Mouse (Mus musculus) liver, embryonic 14.5 days (tissue): Measurements from ENCODE around the gene Ttll11.

Experiments
- CTCF ChIP-seq: IDR thresholded peaks from 2 replicates; pipeline ENCODE4 v1.5.1; 2016; ENCODE audit warnings: antibody characterized with exemption, low read depth, control low read depth
- EP300 ChIP-seq: IDR thresholded peaks from 2 replicates; pipeline ENCODE4 v1.6.1; 2016; ENCODE audit warnings: antibody characterized with exemption, low read depth

DNA sequence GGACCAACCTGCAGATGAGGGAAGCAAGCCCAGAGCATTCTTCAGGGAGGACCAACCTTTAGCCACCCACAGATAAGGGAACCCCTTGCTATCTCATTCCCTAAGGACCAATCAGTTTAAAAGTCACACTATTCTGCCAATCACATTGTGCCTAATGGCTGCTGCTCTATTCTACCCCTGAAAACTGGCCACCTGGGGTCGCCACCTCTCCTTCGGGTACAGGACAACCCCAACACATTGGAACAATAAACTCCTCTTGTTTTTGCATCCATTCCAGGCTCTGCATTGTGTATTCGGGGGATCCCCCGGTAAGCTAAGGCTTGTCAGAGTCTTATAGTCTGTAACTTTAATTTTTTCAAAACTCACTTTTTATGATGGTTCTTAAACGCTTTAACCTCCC, 218.3 kb downstream of the Ttll11 start:
- peak; percentile 35 for TF ChIP-seq CTCF
- no peak for TF ChIP-seq EP300
